Mouse (Mus musculus): Measurements from ENCODE around the gene Tek.
"Not testable (repeated sequence)": the region's sequence is repeated elsewhere in the genome, so short reads cannot be mapped to it uniquely, and the experiment has no call there.

Gene Tek
- long read RNA-seq, experiment 1, full-length matches to known transcripts = 4 of 20 reads
- long read RNA-seq, experiment 1, partial matches to known transcripts = 7 of 20 reads
- long read RNA-seq, experiment 1, other reads (novel, unspliced or antisense) = 9 of 20 reads
- long read RNA-seq, experiment 2, full-length matches to known transcripts = 7 of 21 reads
- long read RNA-seq, experiment 2, partial matches to known transcripts = 10 of 21 reads
- long read RNA-seq, experiment 2, other reads (novel, unspliced or antisense) = 4 of 21 reads

GRCm38 (mm10) chr4:94738838-94739731 is at the start of gene Tek:
Tek (plus strand) TSS chr4:94739289.
- intact Hi-C loops (cut with DNase I) = no loop called here

DNA sequence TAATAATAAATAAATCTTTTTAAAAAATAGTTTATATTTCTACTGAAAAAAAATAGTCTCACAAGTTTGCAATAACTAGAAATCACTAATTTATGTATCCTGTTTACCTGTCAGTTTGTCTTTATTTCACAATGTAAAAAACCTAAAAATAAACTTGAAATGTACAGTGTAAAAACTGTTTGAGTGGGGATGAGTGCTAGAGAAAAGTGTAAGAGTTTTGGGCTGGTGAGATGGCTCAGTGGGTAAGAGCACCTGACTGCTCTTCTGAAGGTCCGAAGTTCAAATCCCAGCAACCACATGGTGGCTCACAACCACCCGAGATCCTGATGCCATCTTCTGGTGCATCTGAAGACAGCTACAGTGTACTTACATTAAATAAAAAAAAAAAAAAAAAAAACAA is 49.3 kb upstream of the Tek start:
- intact Hi-C loops (cut with DNase I) = not testable (repeated sequence)

DNA sequence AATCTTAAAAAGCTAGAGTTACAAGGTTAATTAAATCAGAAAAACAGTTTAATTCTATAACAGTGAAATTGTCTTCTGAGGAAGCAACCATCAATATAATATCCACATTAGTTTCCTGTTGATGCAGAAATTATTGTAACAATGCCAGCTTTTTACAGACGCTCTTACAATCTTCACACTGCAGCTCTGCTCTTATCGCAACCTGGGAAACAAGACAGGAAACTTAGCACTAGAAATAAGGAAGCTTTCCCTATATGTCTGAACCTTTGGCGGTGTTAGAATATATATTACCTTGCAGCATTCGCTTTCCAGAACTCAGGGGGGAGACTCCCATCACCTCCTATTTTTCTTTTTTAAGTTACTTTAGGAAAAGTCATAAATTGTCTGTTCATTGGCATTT is 48.0 kb upstream of the Tek start:
- intact Hi-C loops (cut with DNase I) = no loop called here

DNA sequence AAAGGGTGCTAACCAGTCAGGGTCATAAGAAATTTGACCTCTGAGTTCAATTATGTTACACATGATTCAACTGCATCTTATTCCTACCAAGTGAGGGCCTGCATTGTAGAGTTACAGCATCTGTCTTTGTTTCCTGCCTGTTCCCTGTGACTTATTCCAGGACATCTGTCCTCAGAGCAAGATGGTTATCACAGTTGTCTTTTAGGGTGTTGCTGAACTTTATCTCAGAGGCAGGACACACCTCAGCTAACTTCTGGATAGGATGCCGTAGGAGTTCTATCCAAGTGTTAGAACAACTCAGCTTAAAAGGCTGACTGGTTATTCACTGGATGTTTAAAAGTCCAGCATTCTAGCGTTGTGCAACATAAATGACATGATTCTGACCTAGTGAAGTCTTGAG is 46.9 kb upstream of the Tek start:
- intact Hi-C loops (cut with DNase I) = no loop called here

- intact Hi-C loops (cut with DNase I) = no loop called here
Measured at GRCm38 (mm10) chr4:94696368-94696767, 42.7 kb upstream of the Tek start.

GRCm38 (mm10) chr4:94711002-94711401 is 28.1 kb upstream of the Tek start:
- intact Hi-C loops (cut with DNase I) = no loop called here

DNA sequence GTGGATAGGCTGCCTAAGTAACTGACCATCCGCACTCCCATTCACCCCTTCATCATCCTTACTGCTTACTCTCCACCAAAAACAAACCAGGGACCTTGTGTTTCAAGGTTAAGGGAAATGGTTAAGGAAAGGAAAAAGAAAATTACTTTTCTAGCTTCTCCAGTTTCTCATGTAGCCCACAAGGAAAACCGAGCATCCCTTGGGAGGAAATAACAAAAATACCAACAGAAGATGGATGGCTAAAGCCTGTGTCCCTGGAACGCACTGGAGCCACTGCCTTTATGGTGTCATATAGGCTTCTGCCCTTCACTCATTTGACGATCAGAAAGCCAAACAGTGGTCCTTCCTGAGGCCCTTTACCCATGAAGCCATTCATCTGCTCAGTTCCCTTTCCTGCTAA is 27.7 kb upstream of the Tek start:
- intact Hi-C loops (cut with DNase I) = no loop called here

GRCm38 (mm10) chr4:94713741-94714140 is 25.3 kb upstream of the Tek start:
- intact Hi-C loops (cut with DNase I) = no loop called here

- intact Hi-C loops (cut with DNase I) = no loop called here
Measured at GRCm38 (mm10) chr4:94715166-94715565, 23.9 kb upstream of the Tek start.

- intact Hi-C loops (cut with DNase I) = no loop called here
Measured at GRCm38 (mm10) chr4:94725799-94726198, 13.3 kb upstream of the Tek start.

GRCm38 (mm10) chr4:94732721-94733120 is 6.4 kb upstream of the Tek start:
- intact Hi-C loops (cut with DNase I) = no loop called here

GRCm38 (mm10) chr4:94737326-94738295 is 1.5 kb upstream of the Tek start:
- intact Hi-C loops (cut with DNase I) = no loop called here

GRCm38 (mm10) chr4:94741824-94742223 is 2.7 kb downstream of the Tek start:
- intact Hi-C loops (cut with DNase I) = no loop called here

DNA sequence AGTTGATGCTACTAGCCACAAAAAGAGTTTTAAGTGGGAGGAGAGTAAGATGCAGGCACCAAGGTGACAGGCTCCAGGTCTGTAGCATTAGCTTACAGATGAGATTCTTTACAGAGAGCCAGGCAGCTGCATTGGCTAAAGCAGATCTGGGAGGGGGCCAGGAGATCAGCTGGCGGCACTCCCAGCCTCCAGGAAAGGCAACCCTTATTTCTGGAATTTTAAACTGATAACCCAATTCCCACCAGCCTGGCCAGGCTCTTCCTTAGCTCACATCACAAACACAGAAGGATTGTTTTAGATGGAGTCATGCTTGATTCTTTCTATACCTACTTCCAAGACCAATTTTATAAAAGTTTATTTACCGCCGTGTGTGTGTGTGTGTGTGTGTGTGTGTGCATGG is 6.7 kb downstream of the Tek start:
- intact Hi-C loops (cut with DNase I) = no loop called here

DNA sequence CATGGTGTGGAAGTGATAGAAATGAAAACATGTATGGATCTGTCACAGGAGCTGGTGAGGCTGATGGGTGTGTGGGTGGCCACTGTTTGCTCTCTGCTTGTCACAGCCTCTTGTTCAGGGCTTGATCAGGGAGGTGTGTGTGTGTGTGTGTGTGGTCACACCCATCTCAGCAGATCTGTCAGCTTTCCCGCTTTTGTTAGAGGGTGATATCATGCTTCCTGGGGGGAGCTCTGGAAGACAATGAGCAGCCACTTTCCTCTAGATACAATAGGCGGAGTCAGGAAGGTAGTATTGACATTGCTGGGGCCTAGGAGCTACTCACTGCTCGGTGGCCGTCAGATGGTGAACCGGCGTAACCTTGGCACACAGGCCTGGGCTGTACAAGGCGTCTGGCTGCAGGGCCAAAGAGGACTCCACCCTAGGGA is 7.3 kb downstream of the Tek start:
- intact Hi-C loops (cut with DNase I) = no loop called here

GRCm38 (mm10) chr4:94747338-94747737 is 8.2 kb downstream of the Tek start:
- intact Hi-C loops (cut with DNase I) = no loop called here

GRCm38 (mm10) chr4:94752512-94752911 is 13.4 kb downstream of the Tek start:
- intact Hi-C loops (cut with DNase I) = no loop called here

GRCm38 (mm10) chr4:94765217-94765616 is 26.1 kb downstream of the Tek start:
- intact Hi-C loops (cut with DNase I) = no loop called here

DNA sequence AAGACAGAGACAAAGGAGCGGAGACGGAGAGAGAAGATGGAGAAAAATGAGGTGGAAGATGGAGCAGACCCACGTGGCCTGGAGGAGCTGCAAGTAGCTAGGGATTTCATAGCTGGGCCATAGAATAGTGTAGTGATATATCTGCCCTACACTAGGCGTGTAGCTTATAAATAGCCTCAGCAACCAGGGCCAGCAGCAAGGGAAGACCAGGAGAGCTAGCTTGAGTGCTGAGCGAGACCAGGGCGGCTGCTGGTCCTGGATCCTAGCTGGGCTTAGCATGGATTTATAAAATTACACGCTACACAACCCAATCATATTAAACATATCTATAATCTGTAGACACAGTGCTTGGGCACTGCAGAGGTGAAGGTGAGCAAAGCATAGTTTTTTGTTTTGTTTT is 27.1 kb downstream of the Tek start:
- intact Hi-C loops (cut with DNase I) = no loop called here

GRCm38 (mm10) chr4:94768624-94769023 is 29.5 kb downstream of the Tek start:
- intact Hi-C loops (cut with DNase I) = no loop called here

- intact Hi-C loops (cut with DNase I) = no loop called here
Measured at GRCm38 (mm10) chr4:94781043-94781442, 42.0 kb downstream of the Tek start.

DNA sequence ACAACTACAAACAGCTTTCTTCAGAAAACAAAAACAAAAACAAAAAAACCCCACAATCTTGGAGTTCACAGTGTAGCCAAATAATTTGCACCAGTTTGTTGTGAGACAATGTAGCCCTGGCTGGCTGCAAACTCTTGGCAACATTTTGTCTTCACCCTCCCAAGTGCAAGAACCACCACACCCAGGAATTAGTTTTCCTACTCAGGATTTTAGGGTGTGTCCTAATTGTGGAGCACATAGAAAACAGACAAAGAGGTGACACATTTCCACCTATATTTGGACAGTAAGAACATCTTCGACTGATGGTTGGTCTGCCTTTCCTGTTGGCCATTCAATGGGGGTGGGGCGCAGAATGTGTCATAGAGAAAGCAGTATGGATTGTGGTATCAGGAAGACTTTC is 46.8 kb downstream of the Tek start:
- intact Hi-C loops (cut with DNase I) = no loop called here

Measured in adrenal gland (tissue).